Mouse (Mus musculus): ENCODE measurements at regions not wholly inside any gene's neighbourhood (a gene's known extent, or its start where the extent isn't known, plus 50 kb on each side); places are given as distances from the start of the nearest gene placed in this dataset.
"Not testable (repeated sequence)": the region's sequence is repeated elsewhere in the genome, so short reads cannot be mapped to it uniquely, and the experiment has no call there.

- H3K4me3 ChIP-seq (ENCODE audit: control insufficient read depth in 1 of 2, insufficient read depth in 1 of 2, low read depth in 2 of 2, low read length in 2 of 2) = peak overlapping the region in 1 of 2 experiments; percentile 26; a peak in 1 of 4 replicates
- peak overlapping the region; percentile 45; the same call in 1 of the 2 replicates for H3K27ac ChIP-seq (ENCODE audit: control insufficient read depth, low read depth, low read length)
- H3K36me3 ChIP-seq (ENCODE audit: control insufficient read depth in 1 of 2, insufficient read depth in 2 of 2, low read length in 2 of 2); H3K9me3 ChIP-seq (replicated peaks; ENCODE audit: insufficient read depth, low read length); H3K9ac ChIP-seq (ENCODE audit: control insufficient read depth, low read depth, low read length, poor library complexity, severe bottlenecking); H3K4me1 ChIP-seq (ENCODE audit: control insufficient read depth in 1 of 2, insufficient read depth in 2 of 2, low read length in 2 of 2); H3K27me3 ChIP-seq (ENCODE audit: control insufficient read depth in 1 of 2, insufficient read depth in 2 of 2, low read length in 2 of 2); H3K79me2 ChIP-seq (ENCODE audit: control insufficient read depth, insufficient read depth, low read length, poor library complexity): not testable (repeated sequence)
- DNase-seq (ENCODE audit: low read depth, low spot score) = peak; percentile 7
- TF ChIP-seq TCF12 (IDR thresholded peaks at IDR 0.05; ENCODE audit: low read depth, low read length) (peak; percentile 77), GATA1 (IDR thresholded peaks at IDR 0.05; ENCODE audit: low read depth, low read length) (0 out of 2 replicates have a peak, but pooled peaks have one; percentile 8), EP300 (IDR thresholded peaks at IDR 0.05; ENCODE audit: low read depth in 1 of 2, low read length in 2 of 2) (peak in 1 of 2 experiments; percentile 61; a peak in 1 of 4 replicates)
Measured at GRCm38 (mm10) chr3:72552597-72552996, 415.1 kb downstream of the Sis start.

- H3K79me2 ChIP-seq (ENCODE audit: control insufficient read depth, insufficient read depth, low read length, poor library complexity) = no peaks in the 10 kb centered on the region
- no peak overlapping the region for H3K27ac ChIP-seq (ENCODE audit: control insufficient read depth, low read depth, low read length)
- peak; percentile 3 for DNase-seq (ENCODE audit: low read depth, low spot score)
- peak overlapping the region in 1 of 2 experiments; percentile 70; a peak in 3 of 4 replicates for H3K4me3 ChIP-seq (ENCODE audit: control insufficient read depth in 1 of 2, insufficient read depth in 1 of 2, low read depth in 2 of 2, low read length in 2 of 2)
- peaks cover 0 to 3% of the 10 kb centered on the region in 2 experiments; a peak in 2 of 4 replicates for H3K4me1 ChIP-seq (ENCODE audit: control insufficient read depth in 1 of 2, insufficient read depth in 2 of 2, low read length in 2 of 2)
- H3K27me3 ChIP-seq (ENCODE audit: control insufficient read depth in 1 of 2, insufficient read depth in 2 of 2, low read length in 2 of 2) = no peaks in the 10 kb centered on the region
- H3K9ac ChIP-seq (ENCODE audit: control insufficient read depth, low read depth, low read length, poor library complexity, severe bottlenecking) = 0 out of 2 replicates have a peak overlapping the region, but pooled peaks have one; percentile 14
- no peaks in the 10 kb centered on the region for H3K36me3 ChIP-seq (ENCODE audit: control insufficient read depth in 1 of 2, insufficient read depth in 2 of 2, low read length in 2 of 2)
- TF ChIP-seq RAD21 (IDR thresholded peaks at IDR 0.05; ENCODE audit: low read depth, low read length) (no peak), UBTF (IDR thresholded peaks at IDR 0.05; ENCODE audit: borderline replicate concordance, insufficient read depth, low read depth, low read length) (no peak), ZNF384 (IDR thresholded peaks at IDR 0.05; ENCODE audit: low read depth, low read length) (no peak), ZC3H11A (IDR thresholded peaks at IDR 0.05; ENCODE audit: low read depth, low read length) (no peak), ZKSCAN1 (IDR thresholded peaks at IDR 0.05; ENCODE audit: low read depth, low read length) (no peak), SIN3A (IDR thresholded peaks at IDR 0.05; ENCODE audit: low read length) (no peak), BHLHE40 (IDR thresholded peaks at IDR 0.05; ENCODE audit: borderline replicate concordance, low read depth, low read length) (no peak)
- H3K9me3 ChIP-seq (replicated peaks; ENCODE audit: insufficient read depth, low read length) = no peaks in the 10 kb centered on the region
Measured at GRCm38 (mm10) chr3:72534010-72534409, 433.7 kb downstream of the Sis start.

GRCm38 (mm10) chr3:72525771-72526170 lies 441.9 kb downstream of the Sis start:
- DNase-seq (ENCODE audit: low read depth, low spot score); H3K4me3 ChIP-seq (ENCODE audit: control insufficient read depth in 1 of 2, insufficient read depth in 1 of 2, low read depth in 2 of 2, low read length in 2 of 2); H3K27ac ChIP-seq (ENCODE audit: control insufficient read depth, low read depth, low read length); H3K27me3 ChIP-seq (ENCODE audit: control insufficient read depth in 1 of 2, insufficient read depth in 2 of 2, low read length in 2 of 2); H3K36me3 ChIP-seq (ENCODE audit: control insufficient read depth in 1 of 2, insufficient read depth in 2 of 2, low read length in 2 of 2); H3K79me2 ChIP-seq (ENCODE audit: control insufficient read depth, insufficient read depth, low read length, poor library complexity); H3K9ac ChIP-seq (ENCODE audit: control insufficient read depth, low read depth, low read length, poor library complexity, severe bottlenecking); H3K9me3 ChIP-seq (replicated peaks; ENCODE audit: insufficient read depth, low read length); H3K4me1 ChIP-seq (ENCODE audit: control insufficient read depth in 1 of 2, insufficient read depth in 2 of 2, low read length in 2 of 2): not testable (repeated sequence)

GRCm38 (mm10) chr3:72517846-72518245 lies 449.8 kb downstream of the Sis start:
- not testable (repeated sequence) for H3K27ac ChIP-seq (ENCODE audit: control insufficient read depth, low read depth, low read length); DNase-seq (ENCODE audit: low read depth, low spot score); H3K4me1 ChIP-seq (ENCODE audit: control insufficient read depth in 1 of 2, insufficient read depth in 2 of 2, low read length in 2 of 2); H3K4me3 ChIP-seq (ENCODE audit: control insufficient read depth in 1 of 2, insufficient read depth in 1 of 2, low read depth in 2 of 2, low read length in 2 of 2); H3K36me3 ChIP-seq (ENCODE audit: control insufficient read depth in 1 of 2, insufficient read depth in 2 of 2, low read length in 2 of 2); H3K79me2 ChIP-seq (ENCODE audit: control insufficient read depth, insufficient read depth, low read length, poor library complexity); H3K9ac ChIP-seq (ENCODE audit: control insufficient read depth, low read depth, low read length, poor library complexity, severe bottlenecking); H3K9me3 ChIP-seq (replicated peaks; ENCODE audit: insufficient read depth, low read length); H3K27me3 ChIP-seq (ENCODE audit: control insufficient read depth in 1 of 2, insufficient read depth in 2 of 2, low read length in 2 of 2)

All from MEL (cell line).